Mouse (Mus musculus) thymus, adult 2 months (tissue): ENCODE results near the gene Net1. TPM values are rescaled to one million over a fixed set of nuclear protein-coding genes. Genes with fewer than 3 reads are reported as not detected.

ENCODE experiments used
- DNase-seq: peaks from one replicate; pipeline ENCODE4 v3.0.0; 2021
- H3K27ac ChIP-seq: fragments of 200-500 bp; 2 replicates; pipeline ENCODE4 v1.5.1; 2012; ENCODE audit warnings: low read length, control low read depth; ENCODE audit not compliant: control insufficient read depth, insufficient read depth
- H3K27me3 ChIP-seq: fragments of 200-500 bp; 2 replicates; pipeline ENCODE4 v1.6.1; 2012; ENCODE audit warnings: mild to moderate bottlenecking, low read length, moderate library complexity, mixed read lengths; ENCODE audit not compliant: control insufficient read depth, insufficient read depth
- H3K36me3 ChIP-seq: fragments of 200-500 bp; 2 replicates; pipeline ENCODE4 v1.6.1; 2012; ENCODE audit warnings: mild to moderate bottlenecking, low read length, moderate library complexity; ENCODE audit not compliant: control insufficient read depth, insufficient read depth
- H3K4me1 ChIP-seq: fragments of 200-500 bp; replicated peaks from 2 replicates; pipeline ENCODE4 v1.6.1; 2012; ENCODE audit warnings: low read length; ENCODE audit not compliant: control insufficient read depth, insufficient read depth
- H3K4me3 ChIP-seq: fragments of 200-500 bp; 2 replicates; pipeline ENCODE4 v1.5.1; 2012; ENCODE audit warnings: mild to moderate bottlenecking, low read length, control low read depth, moderate library complexity; ENCODE audit not compliant: control insufficient read depth, insufficient read depth
- CTCF ChIP-seq: fragments of 200-500 bp; IDR thresholded peaks from 2 replicates; pipeline ENCODE4 v1.5.1; 2012; ENCODE audit warnings: mild to moderate bottlenecking, control low read depth, low read length, moderate library complexity, borderline replicate concordance; ENCODE audit not compliant: control insufficient read depth, poor library complexity, insufficient read depth; ENCODE audit errors: extremely low read depth
- POLR2A ChIP-seq: fragments of 200-500 bp; IDR thresholded peaks from 2 replicates; pipeline ENCODE4 v1.6.1; 2012; ENCODE audit warnings: mild to moderate bottlenecking, low read length, control low read depth, moderate library complexity; ENCODE audit not compliant: control insufficient read depth, poor library complexity, insufficient read depth; ENCODE audit errors: extremely low read depth
- WGBS: fragments of 180-500 bp; shearing (Covaris S2); methylation state at CpG from one replicate; pipeline ENCODE4 v1.1.7; 2018; 5-methylcytosine and 5-hydroxymethylcytosine counted together
- polyA plus RNA-seq: library from polyadenylated mRNA; depleted of rRNA; stranded (reverse); fragments of >200 nt; gene quantifications from 2 replicates; pipeline ENCODE4 v1.2.3, GENCODE M21; 2012

The Net1 gene
- polyA plus RNA-seq, 1 experiment, result 24.4 TPM

- H3K27ac ChIP-seq, result no peak overlapping the region
- no peak for DNase-seq
- no peak overlapping the region for H3K4me3 ChIP-seq
- TF ChIP-seq CTCF, result no peak
- no peak for TF ChIP-seq POLR2A
- H3K4me1 ChIP-seq, result no peaks in the 10 kb centered on the region
- H3K27me3 ChIP-seq, result no peaks in the 10 kb centered on the region
- H3K36me3 ChIP-seq, result no peaks in the 10 kb centered on the region
Observed at GRCm38 (mm10) chr13:3869901-3870300, 48.1 kb downstream of the Net1 start.

GRCm38 (mm10) chr13:3867158-3867557 lies 50.9 kb downstream of the Net1 start:
- H3K27me3 ChIP-seq, result no peaks in the 10 kb centered on the region
- H3K27ac ChIP-seq, result no peak overlapping the region
- H3K36me3 ChIP-seq, result no peaks in the 10 kb centered on the region
- no peak overlapping the region for H3K4me3 ChIP-seq
- H3K4me1 ChIP-seq, result no peaks in the 10 kb centered on the region
- DNase-seq, result no peak
- 96% methylated on average over 6 of the region's 6 CpGs for WGBS
- TF ChIP-seq POLR2A, result no peak

GRCm38 (mm10) chr13:3866355-3867052 lies 51.5 kb downstream of the Net1 start:
- Histone ChIP-seq H3K36me3 (no peaks in the 10 kb centered on the region), H3K27me3 (no peaks in the 10 kb centered on the region), H3K4me3 (no peak overlapping the region), H3K27ac (no peak overlapping the region), H3K4me1 (no peaks in the 10 kb centered on the region)
- no peak for TF ChIP-seq POLR2A
- no peak for TF ChIP-seq CTCF
- WGBS, result 85% methylated on average over 8 of the region's 8 CpGs
- no peak for DNase-seq

DNA sequence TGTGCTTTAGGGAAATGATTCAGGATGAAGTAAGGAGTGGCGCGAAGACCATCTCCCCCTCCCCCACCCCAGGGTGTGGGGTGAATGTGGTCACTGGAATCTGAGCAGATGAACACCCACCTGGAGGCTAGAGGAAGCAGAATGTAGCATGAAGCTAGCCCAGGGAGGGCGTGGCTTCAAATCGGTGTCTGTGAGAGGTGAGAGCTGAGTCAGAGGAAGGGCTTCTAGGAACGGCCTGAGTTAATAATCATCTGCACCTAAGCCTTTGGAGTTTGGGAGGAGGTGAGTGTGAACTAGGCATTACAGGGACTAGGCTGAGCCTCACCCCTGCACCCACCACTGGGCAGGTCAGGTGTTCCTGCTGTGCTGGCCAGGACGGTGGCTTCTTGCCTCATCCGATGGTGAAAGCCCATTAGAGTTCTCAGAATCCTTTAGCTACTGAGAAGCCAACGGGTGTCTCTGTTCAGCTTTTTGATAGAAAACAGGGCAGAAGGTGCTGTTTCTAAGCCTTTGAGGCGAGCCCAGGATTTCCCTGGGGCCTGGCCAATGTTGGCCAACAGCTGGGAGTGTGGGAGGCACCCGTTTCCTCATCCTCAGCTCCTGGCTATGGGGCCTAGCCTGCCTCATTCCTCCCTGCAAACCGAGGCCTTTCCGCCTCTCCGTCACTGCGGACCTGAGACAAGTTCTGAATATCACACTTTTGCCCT lies 52.2 kb downstream of the Net1 start:
- TF ChIP-seq POLR2A (no peak), CTCF (no peak)
- no peaks in the 10 kb centered on the region for H3K36me3 ChIP-seq
- H3K4me3 ChIP-seq, result no peak overlapping the region
- H3K27me3 ChIP-seq, result no peaks in the 10 kb centered on the region
- H3K4me1 ChIP-seq, result no peaks in the 10 kb centered on the region
- H3K27ac ChIP-seq, result no peak overlapping the region
- 48% methylated on average over 14 of the region's 14 CpGs for WGBS
- DNase-seq, result no peak

GRCm38 (mm10) chr13:3862922-3863580 lies 55.0 kb downstream of the Net1 start:
- no peaks in the 10 kb centered on the region for H3K36me3 ChIP-seq
- no peak for TF ChIP-seq CTCF
- TF ChIP-seq POLR2A, result no peak
- no peak overlapping the region for H3K4me3 ChIP-seq
- 94% methylated on average over 10 of the region's 10 CpGs for WGBS
- H3K27ac ChIP-seq, result no peak overlapping the region
- DNase-seq, result no peak
- H3K27me3 ChIP-seq, result no peaks in the 10 kb centered on the region
- no peaks in the 10 kb centered on the region for H3K4me1 ChIP-seq

GRCm38 (mm10) chr13:3862325-3862724 lies 55.7 kb downstream of the Net1 start:
- TF ChIP-seq CTCF, result no peak
- no peak for TF ChIP-seq POLR2A

More at GRCm38 (mm10) chr13:3862325-3862724, 55.7 kb downstream of the Net1 start:
- WGBS, result 94% methylated on average over 3 of the region's 3 CpGs
- Histone ChIP-seq H3K27ac (no peak overlapping the region), H3K4me3 (no peak overlapping the region), H3K27me3 (no peaks in the 10 kb centered on the region), H3K36me3 (no peaks in the 10 kb centered on the region), H3K4me1 (no peaks in the 10 kb centered on the region)
- no peak for DNase-seq
